Mouse (Mus musculus) gastrocnemius, postnatal 36 days (tissue): ENCODE results near the gene Gm8906. TPM values are rescaled to one million over a fixed set of nuclear protein-coding genes. Genes with fewer than 3 reads are reported as not detected.
"Not testable (repeated sequence)": the region's sequence is repeated elsewhere in the genome, so short reads cannot be mapped to it uniquely, and the experiment has no call there.

Source experiments
- DNase-seq, 2 experiments: peaks; one replicate each; pipeline ENCODE4 v3.0.0; 2022
- intact Hi-C: fragments of 180-260 bp; cut with DNase I; formaldehyde crosslinking; loops from one replicate; pipeline ENCODE4 v1.15.1; 2025
- long read RNA-seq, 2 experiments: library from polyadenylated mRNA; stranded (forward); transcript quantifications; one replicate each; pipeline ENCODE4 v2.0.0; 2021
- total RNA-seq, 2 experiments: library from RNA; stranded (reverse); gene quantifications; 2 replicates each; pipeline ENCODE4 v1.2.3; 2021

Gene Gm8906
- not detected for total RNA-seq
- long read RNA-seq, experiment 1: 0 reads
- long read RNA-seq, experiment 2: 0 reads

GRCm38 (mm10) chr5:11502385-11502784, at the start of gene Gm8906:
TSS of gene Gm8906 (plus strand) at chr5:11502685.
- DNase-seq, intact Hi-C loops: not testable (repeated sequence)

Other genes with a start within 250 kb of the Gm8906 start
- gene Gm8890, start 246.7 kb upstream of the Gm8906 start, total RNA-seq: not detected
- not detected for gene Speer1, start 161.2 kb upstream of the Gm8906 start, total RNA-seq
- not detected for gene Gm8897, start 86.3 kb upstream of the Gm8906 start, total RNA-seq
- not detected for gene Gm6460, start 92.2 kb downstream of the Gm8906 start, total RNA-seq
- not detected for gene Gm8922, start 179.3 kb downstream of the Gm8906 start, total RNA-seq